Mouse (Mus musculus): ENCODE data around the gene Cdh15. TPM values are rescaled to one million over a fixed set of nuclear protein-coding genes. Genes with fewer than 3 reads are reported as not detected.

Gene Cdh15
- polyA plus RNA-seq, 1 experiment from 2014 or later = 6.3 TPM

DNA sequence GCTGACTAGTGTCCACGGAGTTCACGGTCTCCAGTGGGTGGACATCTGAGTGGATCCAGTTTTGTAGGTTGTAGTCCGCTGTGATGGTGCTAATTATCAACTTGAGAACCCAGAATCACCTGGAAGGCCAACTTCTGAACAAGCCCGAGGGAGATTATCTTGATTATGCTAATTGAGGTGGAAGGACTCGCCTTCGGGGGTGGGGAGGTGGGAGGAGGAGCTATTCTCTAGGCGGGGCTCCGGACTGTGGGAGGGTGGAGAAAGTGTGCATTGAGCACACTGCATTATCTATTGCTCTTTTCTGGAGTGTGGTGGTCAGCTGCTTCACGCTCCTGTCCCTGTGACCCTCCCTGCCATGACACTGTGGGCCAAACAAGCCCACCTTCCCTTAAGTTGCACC lies 23.9 kb downstream of the Cdh15 start:
- H3K27me3 ChIP-seq (ENCODE audit: low read depth, poor library complexity, severe bottlenecking) = no peaks in the 10 kb centered on the region
- no peak for DNase-seq (ENCODE audit: low spot score)
- no peak overlapping the region for H3K4me3 ChIP-seq
- no peaks in the 10 kb centered on the region for H3K9me3 ChIP-seq (replicated peaks)
- no peak overlapping the region for H3K27ac ChIP-seq
- H3K36me3 ChIP-seq = no peaks in the 10 kb centered on the region
- WGBS = 75% methylated on average over 9 of the region's 9 CpGs
- peaks cover 40% of the 10 kb centered on the region for H3K4me1 ChIP-seq

- no peaks in the 10 kb centered on the region for H3K36me3 ChIP-seq
- 40% methylated on average over 6 of the region's 6 CpGs for WGBS
- H3K27me3 ChIP-seq (ENCODE audit: low read depth, poor library complexity, severe bottlenecking) = no peaks in the 10 kb centered on the region
- no peak overlapping the region for H3K4me3 ChIP-seq
- H3K27ac ChIP-seq = no peak overlapping the region
- H3K9me3 ChIP-seq (replicated peaks) = no peaks in the 10 kb centered on the region
- H3K4me1 ChIP-seq = peaks cover 42% of the 10 kb centered on the region
- DNase-seq (ENCODE audit: low spot score) = no peak
Observed at GRCm38 (mm10) chr8:122873171-122873570, 25.4 kb downstream of the Cdh15 start.

GRCm38 (mm10) chr8:122875186-122875585 lies 27.4 kb downstream of the Cdh15 start:
- H3K27me3 ChIP-seq (ENCODE audit: low read depth, poor library complexity, severe bottlenecking) = no peaks in the 10 kb centered on the region
- no peak overlapping the region for H3K4me3 ChIP-seq
- H3K4me1 ChIP-seq = peaks cover 41% of the 10 kb centered on the region
- H3K9me3 ChIP-seq (replicated peaks) = no peaks in the 10 kb centered on the region
- 43% methylated on average over 5 of the region's 5 CpGs for WGBS
- peak overlapping the region; percentile 61 for H3K27ac ChIP-seq
- DNase-seq (ENCODE audit: low spot score) = peak; percentile 47
- no peaks in the 10 kb centered on the region for H3K36me3 ChIP-seq

- no peak overlapping the region for H3K27ac ChIP-seq
- 93% methylated on average over 3 of the region's 3 CpGs for WGBS
- no peak for DNase-seq (ENCODE audit: low spot score)
Observed at GRCm38 (mm10) chr8:122878231-122878630, 30.5 kb downstream of the Cdh15 start.

GRCm38 (mm10) chr8:122880302-122880701 lies 32.5 kb downstream of the Cdh15 start:
- H3K4me3 ChIP-seq = no peak overlapping the region
- 43% methylated on average over 3 of the region's 3 CpGs for WGBS

More at GRCm38 (mm10) chr8:122878231-122878630, 30.5 kb downstream of the Cdh15 start:
- H3K9me3 ChIP-seq (replicated peaks) = no peaks in the 10 kb centered on the region
- H3K4me3 ChIP-seq = no peak overlapping the region
- peaks cover 22% of the 10 kb centered on the region for H3K36me3 ChIP-seq
- no peaks in the 10 kb centered on the region for H3K27me3 ChIP-seq (ENCODE audit: low read depth, poor library complexity, severe bottlenecking)
- peaks cover 38% of the 10 kb centered on the region for H3K4me1 ChIP-seq

DNA sequence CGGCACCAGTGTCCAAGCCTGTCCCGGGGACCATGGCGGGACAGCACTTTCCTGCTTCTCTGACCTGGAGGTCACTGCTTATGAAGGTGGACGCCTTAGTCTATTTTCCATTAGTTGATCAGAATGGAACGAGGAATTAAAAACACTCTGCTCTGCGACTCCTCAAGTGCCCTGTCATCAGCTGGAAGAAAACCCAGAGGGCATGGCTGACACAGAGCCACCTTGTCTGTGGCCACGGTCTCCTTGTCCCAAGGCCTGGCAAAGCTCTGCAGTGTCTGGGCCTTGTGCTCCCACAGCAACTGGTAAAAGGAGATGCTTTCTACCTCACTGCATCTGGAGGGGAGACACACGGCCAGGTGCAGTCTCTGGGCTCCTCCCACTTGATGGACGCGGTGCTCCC lies 35.9 kb downstream of the Cdh15 start:
- 87% methylated on average over 10 of the region's 10 CpGs for WGBS
- Histone ChIP-seq H3K9me3 (replicated peaks) (no peaks in the 10 kb centered on the region), H3K4me1 (peaks cover 15% of the 10 kb centered on the region), H3K36me3 (peaks cover 75% of the 10 kb centered on the region), H3K27me3 (ENCODE audit: low read depth, poor library complexity, severe bottlenecking) (no peaks in the 10 kb centered on the region), H3K27ac (no peak overlapping the region), H3K4me3 (no peak overlapping the region)
- no peak for DNase-seq (ENCODE audit: low spot score)

More at GRCm38 (mm10) chr8:122880302-122880701, 32.5 kb downstream of the Cdh15 start:
- H3K4me1 ChIP-seq = peaks cover 23% of the 10 kb centered on the region
- peaks cover 42% of the 10 kb centered on the region for H3K36me3 ChIP-seq
- no peaks in the 10 kb centered on the region for H3K9me3 ChIP-seq (replicated peaks)
- H3K27ac ChIP-seq = no peak overlapping the region
- DNase-seq (ENCODE audit: low spot score) = no peak
- no peaks in the 10 kb centered on the region for H3K27me3 ChIP-seq (ENCODE audit: low read depth, poor library complexity, severe bottlenecking)

DNA sequence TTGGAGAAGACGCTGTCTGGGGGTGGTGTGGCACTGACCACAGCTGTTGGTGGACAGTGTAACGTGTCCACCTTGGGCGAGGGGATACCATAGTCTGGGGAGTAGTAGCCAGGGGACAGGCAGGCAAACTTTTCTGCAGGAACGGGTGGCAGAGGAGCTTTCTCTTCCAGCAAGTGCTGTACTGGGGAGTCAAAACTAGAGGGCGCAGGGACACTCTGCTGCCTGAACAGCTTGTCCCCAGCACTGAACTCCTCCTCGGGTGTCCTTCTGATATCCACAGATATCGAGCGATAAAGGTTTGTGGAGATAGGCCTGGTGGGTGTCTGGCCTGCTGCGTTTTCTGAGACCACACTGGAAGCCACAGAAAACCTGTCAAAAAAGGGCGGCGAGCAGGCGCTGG lies 43.7 kb downstream of the Cdh15 start:
- no peaks in the 10 kb centered on the region for H3K4me1 ChIP-seq
- no peak for DNase-seq (ENCODE audit: low spot score)
- H3K27me3 ChIP-seq (ENCODE audit: low read depth, poor library complexity, severe bottlenecking) = no peaks in the 10 kb centered on the region
- H3K36me3 ChIP-seq = peaks cover 100% of the 10 kb centered on the region
- WGBS = 91% methylated on average over 12 of the region's 12 CpGs
- H3K4me3 ChIP-seq = no peak overlapping the region
- H3K27ac ChIP-seq = no peak overlapping the region
- H3K9me3 ChIP-seq (replicated peaks) = no peaks in the 10 kb centered on the region

GRCm38 (mm10) chr8:122893451-122893850 lies 45.7 kb downstream of the Cdh15 start:
- peaks cover 100% of the 10 kb centered on the region for H3K36me3 ChIP-seq
- WGBS = 93% methylated on average over 12 of the region's 12 CpGs

GRCm38 (mm10) chr8:122896317-122896716 lies 48.6 kb downstream of the Cdh15 start:
- H3K36me3 ChIP-seq = peaks cover 97% of the 10 kb centered on the region
- DNase-seq (ENCODE audit: low spot score) = no peak
- H3K4me3 ChIP-seq = no peak overlapping the region
- 96% methylated on average over 11 of the region's 11 CpGs for WGBS
- no peak overlapping the region for H3K27ac ChIP-seq
- H3K27me3 ChIP-seq (ENCODE audit: low read depth, poor library complexity, severe bottlenecking) = no peaks in the 10 kb centered on the region
- H3K9me3 ChIP-seq (replicated peaks) = no peaks in the 10 kb centered on the region
- no peaks in the 10 kb centered on the region for H3K4me1 ChIP-seq

More at GRCm38 (mm10) chr8:122893451-122893850, 45.7 kb downstream of the Cdh15 start:
- no peaks in the 10 kb centered on the region for H3K27me3 ChIP-seq (ENCODE audit: low read depth, poor library complexity, severe bottlenecking)
- no peak overlapping the region for H3K27ac ChIP-seq
- no peaks in the 10 kb centered on the region for H3K4me1 ChIP-seq
- no peak overlapping the region for H3K4me3 ChIP-seq
- H3K9me3 ChIP-seq (replicated peaks) = no peaks in the 10 kb centered on the region
- DNase-seq (ENCODE audit: low spot score) = no peak

DNA sequence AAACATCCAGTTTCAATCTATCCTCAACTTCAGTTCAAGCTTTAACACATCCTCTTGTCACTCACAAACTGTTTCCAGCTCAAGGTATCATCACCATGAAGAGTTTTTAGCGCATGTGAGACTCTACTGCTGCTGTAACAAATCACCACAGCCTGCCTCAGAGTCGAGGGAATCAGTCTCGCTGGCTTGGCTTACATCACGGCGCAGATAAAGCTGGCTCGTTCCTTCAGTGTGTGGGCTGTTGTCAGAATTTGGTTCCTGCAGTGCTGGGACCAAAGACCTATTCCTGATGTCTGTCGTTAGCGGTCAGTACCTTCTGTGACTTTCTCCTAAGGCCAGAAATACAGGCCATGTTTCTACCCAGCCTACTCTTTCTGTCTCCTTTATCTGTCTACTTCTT lies 49.4 kb downstream of the Cdh15 start:
- Histone ChIP-seq H3K4me3 (no peak overlapping the region), H3K9me3 (replicated peaks) (no peaks in the 10 kb centered on the region), H3K27me3 (ENCODE audit: low read depth, poor library complexity, severe bottlenecking) (no peaks in the 10 kb centered on the region), H3K4me1 (no peaks in the 10 kb centered on the region), H3K36me3 (peaks cover 93% of the 10 kb centered on the region), H3K27ac (no peak overlapping the region)
- no peak for DNase-seq (ENCODE audit: low spot score)
- WGBS = 97% methylated on average over 8 of the region's 8 CpGs

DNA sequence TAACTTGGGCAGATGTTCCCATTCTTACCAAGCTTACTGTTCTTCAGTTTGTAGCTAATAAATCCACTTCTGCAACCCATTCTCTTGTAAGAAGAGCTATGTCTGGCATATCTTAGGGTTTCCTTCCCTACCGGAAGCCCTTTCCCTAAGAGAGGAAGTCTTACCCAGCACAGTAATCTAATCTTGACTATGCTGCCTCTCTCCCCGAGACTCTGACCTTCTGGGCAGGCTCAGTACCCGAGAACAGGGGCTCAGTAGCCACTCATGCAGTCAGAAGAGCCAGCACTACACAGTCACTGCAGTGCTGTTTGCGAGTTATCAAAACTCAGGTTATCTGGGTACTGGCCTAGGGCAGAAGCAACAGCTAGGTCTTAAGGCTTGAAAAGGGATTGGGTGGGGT lies 50.3 kb downstream of the Cdh15 start:
- WGBS = 86% methylated on average over 4 of the region's 4 CpGs
- Histone ChIP-seq H3K27ac (no peak overlapping the region), H3K36me3 (peaks cover 87% of the 10 kb centered on the region), H3K4me3 (no peak overlapping the region), H3K4me1 (no peaks in the 10 kb centered on the region), H3K9me3 (replicated peaks) (no peaks in the 10 kb centered on the region), H3K27me3 (ENCODE audit: low read depth, poor library complexity, severe bottlenecking) (no peaks in the 10 kb centered on the region)
- no peak for DNase-seq (ENCODE audit: low spot score)

DNA sequence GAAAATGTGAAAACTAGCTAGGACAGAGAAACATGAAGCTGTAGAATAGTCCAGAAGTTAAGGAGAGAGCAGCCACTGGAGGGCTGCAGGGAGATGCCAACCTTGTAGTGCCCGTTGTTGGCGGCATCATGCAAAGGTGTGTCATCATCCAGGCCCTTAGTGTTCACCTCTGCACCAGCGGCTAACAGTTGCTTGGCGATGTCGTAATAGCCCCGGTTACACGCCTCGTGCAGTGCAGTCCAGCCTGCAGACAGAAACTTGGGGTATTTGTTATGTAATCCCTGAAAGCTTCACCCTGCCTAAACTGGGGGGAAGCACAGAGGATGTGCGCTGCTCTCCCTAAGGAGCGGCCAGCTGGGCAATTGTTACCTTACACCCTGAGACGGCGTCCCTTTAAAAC lies 50.7 kb downstream of the Cdh15 start:
- no peaks in the 10 kb centered on the region for H3K9me3 ChIP-seq (replicated peaks)
- no peak for DNase-seq (ENCODE audit: low spot score)
- H3K27me3 ChIP-seq (ENCODE audit: low read depth, poor library complexity, severe bottlenecking) = no peaks in the 10 kb centered on the region
- H3K36me3 ChIP-seq = peaks cover 83% of the 10 kb centered on the region
- H3K4me1 ChIP-seq = no peaks in the 10 kb centered on the region
- H3K27ac ChIP-seq = no peak overlapping the region
- no peak overlapping the region for H3K4me3 ChIP-seq
- 94% methylated on average over 12 of the region's 12 CpGs for WGBS

DNA sequence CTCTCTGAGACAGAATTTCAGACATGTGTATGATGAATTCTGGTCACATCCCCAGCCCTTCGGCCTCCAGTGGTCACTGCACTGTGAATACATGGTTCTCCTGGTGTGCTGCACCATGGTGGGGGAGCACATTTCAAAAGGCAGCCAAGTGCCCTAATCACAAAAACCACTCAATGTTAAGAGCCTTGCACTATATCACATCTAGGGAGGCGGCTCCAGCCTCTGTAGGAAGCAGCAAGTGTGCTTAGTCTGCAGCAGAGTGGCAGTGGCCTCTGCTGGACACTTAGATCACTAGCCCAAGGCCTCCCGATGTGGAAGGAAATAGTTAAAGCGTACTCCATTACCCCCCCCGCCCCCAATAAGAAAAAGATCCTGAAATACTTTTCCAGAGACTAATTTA lies 51.3 kb downstream of the Cdh15 start:
- peaks cover 81% of the 10 kb centered on the region for H3K36me3 ChIP-seq
- no peaks in the 10 kb centered on the region for H3K4me1 ChIP-seq
- WGBS = 87% methylated on average over 5 of the region's 5 CpGs
- no peak overlapping the region for H3K27ac ChIP-seq
- no peak overlapping the region for H3K4me3 ChIP-seq
- no peak for DNase-seq (ENCODE audit: low spot score)
- no peaks in the 10 kb centered on the region for H3K9me3 ChIP-seq (replicated peaks)
- no peaks in the 10 kb centered on the region for H3K27me3 ChIP-seq (ENCODE audit: low read depth, poor library complexity, severe bottlenecking)

DNA sequence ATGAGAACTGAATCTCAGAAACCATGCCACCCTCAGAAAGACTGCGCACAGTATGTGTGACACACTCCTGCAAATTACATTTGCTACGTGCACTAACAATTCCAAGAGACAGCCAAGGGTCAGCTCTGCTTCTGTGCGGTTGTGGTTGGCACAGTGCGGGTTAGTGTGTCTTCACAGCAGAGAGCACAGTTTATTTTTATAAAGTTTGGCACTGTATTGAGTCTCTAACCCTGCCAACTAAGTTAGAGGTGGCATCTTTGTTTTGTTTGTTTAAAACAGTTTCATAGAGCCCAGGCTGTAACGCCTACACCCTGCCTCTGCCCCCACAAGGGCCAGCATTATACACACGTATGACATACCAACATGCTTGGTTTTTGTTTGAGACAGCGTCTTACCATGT lies 53.7 kb downstream of the Cdh15 start:
- WGBS = 94% methylated on average over 7 of the region's 7 CpGs
- no peak for DNase-seq (ENCODE audit: low spot score)
- peaks cover 77% of the 10 kb centered on the region for H3K36me3 ChIP-seq
- H3K27me3 ChIP-seq (ENCODE audit: low read depth, poor library complexity, severe bottlenecking) = no peaks in the 10 kb centered on the region
- H3K27ac ChIP-seq = no peak overlapping the region
- H3K4me3 ChIP-seq = no peak overlapping the region
- no peaks in the 10 kb centered on the region for H3K9me3 ChIP-seq (replicated peaks)
- H3K4me1 ChIP-seq = no peaks in the 10 kb centered on the region
